14 mouse cellular contexts compared by ENCODE assay signal in genomic region chr8:74764728-74765127, GRCm38 (mm10).
"Had no signal": no experiment of that assay in that cellular context is flagged by ENCODE, and none has a peak within 500 bp of the region (broad histone marks: within the 10 kb centered on the region; RNA-seq: fewer than 3 reads in every experiment).

No protein-coding gene starts in this region.

- H3K4me2 ChIP-seq: kidney, embryonic 15.5 days; limb, embryonic 15.5 days; liver, embryonic 12.5 days; lung, embryonic 14.5 days; midbrain, embryonic 12.5 days; neural tube, embryonic 13.5 days had no signal

- H3K36me3 ChIP-seq: kidney, embryonic 15.5 days; limb, embryonic 15.5 days; liver, embryonic 12.5 days; midbrain, embryonic 12.5 days; neural tube, embryonic 13.5 days had no signal

- DNase-seq: kidney, adult 2 months; kidney, postnatal 14 days; left cerebral cortex, postnatal 4 days; lung, embryonic 14.5 days; lung, postnatal 10 days; thymus, postnatal 4 days had no signal

- H3K27ac ChIP-seq: kidney, embryonic 15.5 days; limb, embryonic 15.5 days; liver, embryonic 12.5 days; macrophage; midbrain, embryonic 12.5 days; neural tube, embryonic 13.5 days; stomach, postnatal 0 days had no signal

- H3K27me3 ChIP-seq: kidney, embryonic 15.5 days; limb, embryonic 15.5 days; liver, embryonic 12.5 days; megakaryocyte, embryonic 14.5 days; midbrain, embryonic 12.5 days; neural tube, embryonic 13.5 days had no signal

- H3K9me3 ChIP-seq: kidney, embryonic 15.5 days; limb, embryonic 15.5 days; liver, embryonic 12.5 days; midbrain, embryonic 12.5 days; neural tube, embryonic 13.5 days had no signal

- H3K4me1 ChIP-seq: kidney, embryonic 15.5 days; limb, embryonic 15.5 days; liver, embryonic 12.5 days; megakaryocyte, embryonic 14.5 days; midbrain, embryonic 12.5 days; neural tube, embryonic 13.5 days had no signal

- H3K9ac ChIP-seq: kidney, embryonic 15.5 days; limb, embryonic 15.5 days; liver, embryonic 12.5 days; lung, embryonic 14.5 days; midbrain, embryonic 12.5 days; neural tube, embryonic 13.5 days had no signal

- ATAC-seq: liver, embryonic 12.5 days had no signal

- H3K4me3 ChIP-seq: kidney, embryonic 15.5 days; limb, embryonic 15.5 days; liver, embryonic 12.5 days; megakaryocyte, embryonic 14.5 days; midbrain, embryonic 12.5 days; neural tube, embryonic 13.5 days had no signal
